Mouse (Mus musculus) intestine, embryonic 14.5 days (tissue): Measurements from ENCODE around the gene Bmp7. TPM values are rescaled to one million over a fixed set of nuclear protein-coding genes. Genes with fewer than 3 reads are reported as not detected.

ENCODE experiments used
- ATAC-seq: fragments of 200-750 bp; cut with Nextera tagmentation; replicated peaks from 2 replicates; pipeline ENCODE4 v1.8.0; 2017; ENCODE audit warnings: low read depth, moderate number of reproducible peaks, moderate TSS enrichment, moderate library complexity; ENCODE audit not compliant: low FRiP score, low TSS enrichment
- DNase-seq: peaks from one replicate; pipeline ENCODE4 v3.0.0-alpha.2; 2018; ENCODE audit warnings: low spot score
- H3K27ac ChIP-seq: fragments of 300-500 bp; sonication (generic); 2 replicates; pipeline ENCODE4 v1.5.1; 2014; ENCODE audit warnings: low read depth, mild to moderate bottlenecking, control low read depth
- H3K27me3 ChIP-seq: fragments of 300-500 bp; sonication (generic); replicated peaks from 2 replicates; pipeline ENCODE4 v1.6.1; 2014; ENCODE audit warnings: low read length, control low read depth; ENCODE audit not compliant: control insufficient read depth, insufficient read depth
- H3K36me3 ChIP-seq: fragments of 300-500 bp; sonication (generic); 2 replicates; pipeline ENCODE4 v1.6.1; 2014; ENCODE audit warnings: low read length, control low read depth; ENCODE audit not compliant: control insufficient read depth, insufficient read depth
- H3K4me1 ChIP-seq: fragments of 300-500 bp; sonication (generic); replicated peaks from 2 replicates; pipeline ENCODE4 v1.6.1; 2014; ENCODE audit warnings: low read length, control low read depth, mixed read lengths; ENCODE audit not compliant: control insufficient read depth, insufficient read depth
- H3K4me2 ChIP-seq: fragments of 300-500 bp; sonication (generic); 2 replicates; pipeline ENCODE4 v1.6.1; 2014; ENCODE audit warnings: low read length
- H3K4me3 ChIP-seq: fragments of 300-500 bp; sonication (generic); 2 replicates; pipeline ENCODE4 v1.5.1; 2014; ENCODE audit warnings: low read depth, low read length, control low read depth, mixed read lengths
- H3K9ac ChIP-seq: fragments of 300-500 bp; sonication (generic); 2 replicates; pipeline ENCODE4 v1.6.1; 2014; ENCODE audit warnings: mild to moderate bottlenecking, low read length
- H3K9me3 ChIP-seq: fragments of 300-500 bp; sonication (generic); 2 replicates; pipeline ENCODE4 v1.6.1; 2016; ENCODE audit warnings: low read length, control low read depth; ENCODE audit not compliant: control insufficient read depth
- WGBS: fragments of 180-500 bp; shearing (Covaris S2); extraction: QIAGEN DNeasy Blood & Tissue Kit; methylation state at CpG from one replicate; pipeline ENCODE4 v1.1.7; 2014; 5-methylcytosine and 5-hydroxymethylcytosine counted together
- polyA plus RNA-seq: library from polyadenylated mRNA; unstranded; fragments of >200 nt; fragmentation: Nextera tagmentation; extraction: Ambion mirVana; gene quantifications from 2 replicates; pipeline ENCODE4 v1.2.1, GENCODE M21; 2014

Gene Bmp7
- polyA plus RNA-seq, 1 experiment from 2014 or later: 20.8 TPM

GRCm38 (mm10) chr2:172929905-172930436 is 10.2 kb downstream of the Bmp7 start:
- no peak for ATAC-seq
- no peak overlapping the region for H3K4me3 ChIP-seq

GRCm38 (mm10) chr2:172927643-172928042 is 12.5 kb downstream of the Bmp7 start:
- H3K9me3 ChIP-seq: no peaks in the 10 kb centered on the region
- H3K36me3 ChIP-seq: no peaks in the 10 kb centered on the region
- H3K4me1 ChIP-seq: peaks cover 24% of the 10 kb centered on the region
- 49% methylated on average over 5 of the region's 5 CpGs for WGBS
- no peak overlapping the region for H3K9ac ChIP-seq
- ATAC-seq: no peak
- no peaks in the 10 kb centered on the region for H3K27me3 ChIP-seq
- no peak for DNase-seq
- H3K4me2 ChIP-seq: no peak overlapping the region
- H3K4me3 ChIP-seq: no peak overlapping the region
- H3K27ac ChIP-seq: no peak overlapping the region

More at GRCm38 (mm10) chr2:172929905-172930436, 10.2 kb downstream of the Bmp7 start:
- Histone ChIP-seq H3K27me3 (no peaks in the 10 kb centered on the region), H3K4me1 (peaks cover 36% of the 10 kb centered on the region), H3K9ac (no peak overlapping the region), H3K27ac (no peak overlapping the region), H3K9me3 (no peaks in the 10 kb centered on the region), H3K4me2 (no peak overlapping the region), H3K36me3 (no peaks in the 10 kb centered on the region)
- no peak for DNase-seq
- 80% methylated on average over 14 of the region's 14 CpGs for WGBS

- Histone ChIP-seq H3K27ac (no peak overlapping the region; the same call in 1 of the 2 replicates), H3K27me3 (no peaks in the 10 kb centered on the region)
- 83% methylated on average over 4 of the region's 4 CpGs for WGBS
These were observed 13.8 kb downstream of the Bmp7 start for GRCm38 (mm10) chr2:172926311-172926710.

GRCm38 (mm10) chr2:172924961-172925360 is 15.2 kb downstream of the Bmp7 start:
- 29% methylated on average over 6 of the region's 6 CpGs for whole genome bisulfite sequencing
- Histone ChIP-seq H3K9ac (no peak overlapping the region), H3K4me3 (no peak overlapping the region), H3K4me2 (no peak overlapping the region), H3K4me1 (peaks cover 13% of the 10 kb centered on the region), H3K27ac (peak overlapping the region; percentile 59; the same call in 1 of the 2 replicates), H3K27me3 (no peaks in the 10 kb centered on the region), H3K36me3 (no peaks in the 10 kb centered on the region), H3K9me3 (no peaks in the 10 kb centered on the region)
- DNase-seq (peak; percentile 69), ATAC-seq (peak; percentile 52)

More at GRCm38 (mm10) chr2:172926311-172926710, 13.8 kb downstream of the Bmp7 start:
- ATAC-seq (no peak), DNase-seq (no peak)
- Histone ChIP-seq H3K9me3 (no peaks in the 10 kb centered on the region), H3K4me3 (no peak overlapping the region), H3K4me1 (peaks cover 15% of the 10 kb centered on the region), H3K36me3 (no peaks in the 10 kb centered on the region), H3K9ac (no peak overlapping the region), H3K4me2 (no peak overlapping the region)

GRCm38 (mm10) chr2:172923198-172923597 is 16.9 kb downstream of the Bmp7 start:
- DNase-seq (no peak), ATAC-seq (no peak)
- Histone ChIP-seq H3K4me3 (no peak overlapping the region), H3K4me2 (no peak overlapping the region), H3K4me1 (peaks cover 13% of the 10 kb centered on the region), H3K9ac (no peak overlapping the region), H3K27me3 (no peaks in the 10 kb centered on the region), H3K36me3 (no peaks in the 10 kb centered on the region), H3K27ac (no peak overlapping the region), H3K9me3 (no peaks in the 10 kb centered on the region)
- 70% methylated on average over 7 of the region's 7 CpGs for WGBS

- Histone ChIP-seq H3K9me3 (no peaks in the 10 kb centered on the region), H3K4me3 (no peak overlapping the region)
- peak; percentile 56; the same call in 1 of the 2 replicates for ATAC-seq
These were observed 17.5 kb downstream of the Bmp7 start for GRCm38 (mm10) chr2:172922597-172922996.

GRCm38 (mm10) chr2:172914018-172914417 is 26.1 kb downstream of the Bmp7 start:
- no peak overlapping the region for H3K4me2 ChIP-seq
- DNase-seq (no peak), ATAC-seq (no peak)
- H3K4me1 ChIP-seq: peaks cover 6% of the 10 kb centered on the region; the same call in 1 of the 2 replicates
- H3K4me3 ChIP-seq: no peak overlapping the region
- no peaks in the 10 kb centered on the region for H3K27me3 ChIP-seq
- no peaks in the 10 kb centered on the region for H3K36me3 ChIP-seq
- H3K9ac ChIP-seq: no peak overlapping the region
- WGBS: 76% methylated on average over 14 of the region's 14 CpGs
- H3K9me3 ChIP-seq: no peaks in the 10 kb centered on the region
- no peak overlapping the region for H3K27ac ChIP-seq

More at GRCm38 (mm10) chr2:172922597-172922996, 17.5 kb downstream of the Bmp7 start:
- Histone ChIP-seq H3K4me1 (peaks cover 13% of the 10 kb centered on the region), H3K9ac (no peak overlapping the region), H3K27me3 (no peaks in the 10 kb centered on the region), H3K27ac (no peak overlapping the region), H3K4me2 (no peak overlapping the region), H3K36me3 (no peaks in the 10 kb centered on the region)
- DNase-seq: no peak
- WGBS: 67% methylated on average over 5 of the region's 5 CpGs

GRCm38 (mm10) chr2:172911715-172912114 is 28.4 kb downstream of the Bmp7 start:
- Histone ChIP-seq H3K4me1 (peaks cover 13% of the 10 kb centered on the region), H3K36me3 (no peaks in the 10 kb centered on the region), H3K4me2 (no peak overlapping the region), H3K9ac (no peak overlapping the region), H3K4me3 (no peak overlapping the region), H3K27ac (no peak overlapping the region), H3K9me3 (no peaks in the 10 kb centered on the region), H3K27me3 (no peaks in the 10 kb centered on the region)
- ATAC-seq: no peak
- 59% methylated on average over 5 of the region's 5 CpGs for WGBS
- DNase-seq: no peak

GRCm38 (mm10) chr2:172911157-172911556 is 29.0 kb downstream of the Bmp7 start:
- ATAC-seq (no peak), DNase-seq (no peak)
- no peaks in the 10 kb centered on the region for H3K9me3 ChIP-seq
- H3K27ac ChIP-seq: no peak overlapping the region
- no peaks in the 10 kb centered on the region for H3K27me3 ChIP-seq
- H3K4me2 ChIP-seq: no peak overlapping the region
- no peaks in the 10 kb centered on the region for H3K36me3 ChIP-seq
- 69% methylated on average over 6 of the region's 6 CpGs for WGBS
- peaks cover 15% of the 10 kb centered on the region for H3K4me1 ChIP-seq
- no peak overlapping the region for H3K4me3 ChIP-seq
- no peak overlapping the region for H3K9ac ChIP-seq
